Mouse (Mus musculus) forebrain, embryonic 14.5 days (tissue): ENCODE measurements at regions not wholly inside any gene's neighbourhood (a gene's known extent, or its start where the extent isn't known, plus 50 kb on each side); places are given as distances from the start of the nearest gene placed in this dataset.

Experiments used
- ATAC-seq: fragments of 200-750 bp; cut with Nextera tagmentation; 2 replicates; pipeline ENCODE4 v1.8.0; 2017; ENCODE audit warnings: mild to moderate bottlenecking, moderate library complexity
- DNase-seq: peaks from one replicate; pipeline ENCODE4 v3.0.0-alpha.2; 2015; ENCODE audit warnings: low spot score
- H3K27ac ChIP-seq: fragments of 300-500 bp; sonication (generic); 2 replicates; pipeline ENCODE4 v1.5.1; 2014; ENCODE audit warnings: low read depth, mild to moderate bottlenecking, control low read depth, low read length, moderate library complexity
- H3K27me3 ChIP-seq: fragments of 300-500 bp; sonication (generic); replicated peaks from 2 replicates; pipeline ENCODE4 v1.6.1; 2014; ENCODE audit warnings: low read length, control low read depth, mixed read lengths; ENCODE audit not compliant: control insufficient read depth, insufficient read depth
- H3K36me3 ChIP-seq: fragments of 300-500 bp; sonication (generic); 2 replicates; pipeline ENCODE4 v1.6.1; 2014; ENCODE audit warnings: low read length, control low read depth; ENCODE audit not compliant: control insufficient read depth, insufficient read depth
- H3K4me1 ChIP-seq: fragments of 300-500 bp; sonication (generic); 2 replicates; pipeline ENCODE4 v1.6.1; 2014; ENCODE audit warnings: antibody characterized with exemption, low read length, control low read depth; ENCODE audit not compliant: control insufficient read depth, insufficient read depth
- H3K4me2 ChIP-seq: fragments of 300-500 bp; sonication (generic); 2 replicates; pipeline ENCODE4 v1.6.1; 2014; ENCODE audit warnings: mild to moderate bottlenecking, control low read depth, low read length
- H3K4me3 ChIP-seq: fragments of 300-500 bp; sonication (generic); 2 replicates; pipeline ENCODE4 v1.5.1; 2014; ENCODE audit warnings: low read depth, low read length, control low read depth
- H3K9ac ChIP-seq: fragments of 300-500 bp; sonication (generic); 2 replicates; pipeline ENCODE4 v1.6.1; 2014; ENCODE audit warnings: mild to moderate bottlenecking, low read length, control low read depth, moderate library complexity
- H3K9me3 ChIP-seq: fragments of 300-500 bp; sonication (generic); replicated peaks from 2 replicates; pipeline ENCODE4 v1.6.1; 2016; ENCODE audit warnings: low read length, control low read depth, mixed read lengths; ENCODE audit not compliant: control insufficient read depth
- WGBS: fragments of 180-500 bp; shearing (Covaris S2); extraction: QIAGEN DNeasy Blood & Tissue Kit; methylation state at CpG from one replicate; pipeline ENCODE4 v1.1.7; 2014; 5-methylcytosine and 5-hydroxymethylcytosine counted together

GRCm38 (mm10) chr10:68872102-68872501 lies 148.7 kb downstream of the Tmem26 start:
- ATAC-seq, result no peak
- no peaks in the 10 kb centered on the region for H3K4me1 ChIP-seq
- no peaks in the 10 kb centered on the region for H3K36me3 ChIP-seq
- no peak for DNase-seq
- H3K4me3 ChIP-seq, result no peak overlapping the region
- no peak overlapping the region for H3K27ac ChIP-seq
- WGBS, result 79% methylated on average over 4 of the region's 4 CpGs
- H3K4me2 ChIP-seq, result no peak overlapping the region
- H3K9ac ChIP-seq, result no peak overlapping the region
- no peaks in the 10 kb centered on the region for H3K27me3 ChIP-seq
- no peaks in the 10 kb centered on the region for H3K9me3 ChIP-seq

GRCm38 (mm10) chr10:68875641-68876040 lies 152.2 kb downstream of the Tmem26 start:
- Histone ChIP-seq H3K4me3 (no peak overlapping the region), H3K27me3 (no peaks in the 10 kb centered on the region), H3K9ac (no peak overlapping the region), H3K9me3 (no peaks in the 10 kb centered on the region), H3K36me3 (no peaks in the 10 kb centered on the region), H3K27ac (no peak overlapping the region), H3K4me1 (no peaks in the 10 kb centered on the region), H3K4me2 (no peak overlapping the region)
- ATAC-seq (no peak), DNase-seq (no peak)
- 91% methylated on average over 5 of the region's 5 CpGs for WGBS

GRCm38 (mm10) chr10:68893100-68893841 lies 169.8 kb downstream of the Tmem26 start:
- WGBS, result 65% methylated on average over 8 of the region's 8 CpGs
- no peaks in the 10 kb centered on the region for H3K36me3 ChIP-seq
- H3K4me1 ChIP-seq, result no peaks in the 10 kb centered on the region
- H3K9me3 ChIP-seq, result no peaks in the 10 kb centered on the region
- H3K27me3 ChIP-seq, result no peaks in the 10 kb centered on the region
- H3K27ac ChIP-seq, result no peak overlapping the region
- DNase-seq (no peak), ATAC-seq (no peak)
- H3K4me3 ChIP-seq, result no peak overlapping the region
- H3K9ac ChIP-seq, result no peak overlapping the region
- H3K4me2 ChIP-seq, result no peak overlapping the region

DNA sequence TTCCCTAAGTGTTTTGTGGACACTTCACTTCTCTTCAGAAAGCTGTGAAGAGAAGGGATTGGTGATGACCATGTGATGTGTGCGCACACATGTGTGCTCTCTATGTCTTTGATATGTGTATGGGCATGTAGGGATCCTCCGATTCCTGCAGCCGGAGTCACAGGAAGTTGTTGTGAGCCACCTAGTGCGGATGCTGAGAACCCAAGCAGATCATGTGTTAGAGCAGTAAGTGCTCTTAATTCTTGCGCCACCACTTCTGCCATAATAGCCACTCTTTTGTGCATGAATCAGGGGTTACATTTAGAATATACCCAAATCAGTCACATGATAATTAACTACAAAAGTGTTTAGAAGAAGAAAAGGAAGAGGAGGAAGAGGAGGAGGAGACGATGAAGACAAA lies 170.7 kb downstream of the Tmem26 start:
- Histone ChIP-seq H3K4me3 (no peak overlapping the region), H3K27me3 (no peaks in the 10 kb centered on the region), H3K9me3 (no peaks in the 10 kb centered on the region), H3K4me2 (no peak overlapping the region), H3K9ac (no peak overlapping the region), H3K36me3 (no peaks in the 10 kb centered on the region), H3K27ac (no peak overlapping the region), H3K4me1 (no peaks in the 10 kb centered on the region)
- DNase-seq (no peak), ATAC-seq (no peak)
- WGBS, result 91% methylated on average over 6 of the region's 6 CpGs

GRCm38 (mm10) chr10:68897524-68897923 lies 174.1 kb downstream of the Tmem26 start:
- no peak overlapping the region for H3K4me2 ChIP-seq
- no peaks in the 10 kb centered on the region for H3K36me3 ChIP-seq
- H3K27ac ChIP-seq, result no peak overlapping the region
- no peak overlapping the region for H3K9ac ChIP-seq
- H3K9me3 ChIP-seq, result no peaks in the 10 kb centered on the region
- peak; percentile 58; the same call in 1 of the 2 replicates for ATAC-seq
- H3K4me3 ChIP-seq, result no peak overlapping the region
- no peaks in the 10 kb centered on the region for H3K4me1 ChIP-seq
- peak; percentile 57 for DNase-seq
- H3K27me3 ChIP-seq, result no peaks in the 10 kb centered on the region
- WGBS, result 44% methylated on average over 3 of the region's 3 CpGs

DNA sequence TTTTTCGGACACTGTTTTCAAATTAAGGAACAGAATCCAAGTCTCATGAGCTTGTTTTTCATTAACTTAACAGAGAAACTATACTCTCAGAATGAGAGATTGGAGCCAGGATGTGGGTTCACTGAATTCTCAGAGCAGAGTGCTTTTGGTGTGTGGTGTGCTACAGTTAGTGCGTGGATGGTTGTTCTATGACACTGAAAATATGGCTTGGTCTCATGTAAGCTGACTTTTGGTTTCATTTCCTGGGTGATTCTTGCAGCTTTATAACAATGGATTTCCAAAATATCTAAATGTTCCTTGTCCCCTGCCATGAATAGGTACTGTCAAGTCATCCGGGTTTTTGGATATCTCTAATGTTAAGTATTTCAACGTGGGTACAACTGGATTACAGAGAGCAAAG lies 177.7 kb downstream of the Tmem26 start:
- Histone ChIP-seq H3K4me2 (no peak overlapping the region), H3K9me3 (no peaks in the 10 kb centered on the region), H3K9ac (no peak overlapping the region), H3K27me3 (no peaks in the 10 kb centered on the region), H3K27ac (no peak overlapping the region), H3K4me3 (no peak overlapping the region), H3K36me3 (no peaks in the 10 kb centered on the region), H3K4me1 (no peaks in the 10 kb centered on the region)
- DNase-seq (no peak), ATAC-seq (no peak)
- WGBS, result 80% methylated on average over 4 of the region's 4 CpGs

DNA sequence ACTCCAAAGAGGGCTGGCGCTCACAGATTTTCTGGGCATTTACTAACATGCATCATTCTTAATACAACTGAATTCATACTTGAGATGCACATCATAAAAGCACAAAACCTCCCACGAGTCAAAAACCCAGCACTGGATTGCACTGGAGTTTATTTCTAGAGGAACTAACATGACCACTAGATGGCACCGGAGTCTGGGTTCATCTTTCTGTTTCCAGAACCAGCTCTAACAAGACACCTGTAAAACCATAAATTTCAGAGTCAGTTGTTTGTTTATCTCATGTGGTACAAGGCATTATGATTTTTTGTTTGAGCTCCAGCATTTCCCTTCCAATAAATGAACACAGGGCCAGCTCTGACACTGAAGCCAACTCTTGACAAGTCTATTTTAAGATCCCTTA lies 179.2 kb downstream of the Tmem26 start:
- Histone ChIP-seq H3K9me3 (no peaks in the 10 kb centered on the region), H3K27ac (no peak overlapping the region), H3K27me3 (no peaks in the 10 kb centered on the region), H3K9ac (no peak overlapping the region), H3K4me1 (no peaks in the 10 kb centered on the region), H3K36me3 (no peaks in the 10 kb centered on the region), H3K4me3 (no peak overlapping the region), H3K4me2 (no peak overlapping the region)
- DNase-seq (peak; percentile 82), ATAC-seq (0 out of 2 replicates have a peak, but pooled peaks have one; percentile 26)
- WGBS, result 27% methylated on average over 3 of the region's 3 CpGs

DNA sequence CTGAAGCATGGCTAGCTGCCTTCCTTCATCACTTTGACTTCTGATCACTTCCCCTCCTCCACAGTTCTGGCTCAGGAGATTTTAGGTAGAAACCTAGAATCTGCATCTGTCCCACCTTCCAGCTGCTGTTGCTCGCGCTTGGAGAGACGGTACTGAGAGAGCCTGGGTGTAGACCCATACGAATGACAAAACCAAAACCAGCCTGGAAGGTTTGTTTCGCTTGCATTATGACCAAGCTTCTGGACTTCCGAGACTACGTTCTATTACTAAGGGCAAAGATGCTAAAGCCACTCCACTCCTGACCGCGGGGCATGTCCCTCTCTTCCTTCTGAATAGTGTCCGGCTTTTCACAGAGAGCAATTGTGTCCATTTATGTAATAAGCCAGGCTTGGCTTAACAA lies 180.9 kb downstream of the Tmem26 start:
- DNase-seq, result no peak
- WGBS, result 94% methylated on average over 10 of the region's 10 CpGs
- Histone ChIP-seq H3K9ac (no peak overlapping the region), H3K36me3 (no peaks in the 10 kb centered on the region), H3K27ac (no peak overlapping the region), H3K4me3 (no peak overlapping the region), H3K9me3 (no peaks in the 10 kb centered on the region), H3K4me1 (no peaks in the 10 kb centered on the region; the same call in 1 of the 2 replicates), H3K27me3 (no peaks in the 10 kb centered on the region), H3K4me2 (no peak overlapping the region)
- ATAC-seq, result no peak

DNA sequence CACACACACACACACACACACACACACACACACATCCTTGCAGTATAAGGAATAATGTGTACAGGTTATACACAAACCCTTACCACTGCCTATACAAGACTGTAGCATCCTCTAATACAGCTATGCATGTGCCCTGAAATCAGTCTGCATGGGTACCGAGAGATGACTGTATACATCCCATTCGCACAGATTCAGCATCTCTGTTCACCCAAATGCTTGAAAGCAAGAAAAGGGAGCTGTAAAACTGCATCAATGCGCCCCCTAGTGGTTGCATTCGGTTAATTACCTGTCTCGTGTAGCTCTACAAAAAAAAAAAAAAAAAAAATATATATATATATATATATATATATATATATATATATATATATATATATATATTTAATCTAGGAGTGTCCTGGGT lies 184.8 kb downstream of the Tmem26 start:
- peak; percentile 47; the same call in 1 of the 2 replicates for ATAC-seq
- 25% methylated on average over 5 of the region's 5 CpGs for WGBS
- no peak overlapping the region for H3K27ac ChIP-seq
- H3K4me3 ChIP-seq, result no peak overlapping the region
- H3K4me1 ChIP-seq, result no peaks in the 10 kb centered on the region; the same call in 1 of the 2 replicates
- H3K27me3 ChIP-seq, result no peaks in the 10 kb centered on the region
- DNase-seq, result peak; percentile 89
- no peaks in the 10 kb centered on the region for H3K36me3 ChIP-seq
- H3K4me2 ChIP-seq, result no peak overlapping the region
- no peaks in the 10 kb centered on the region for H3K9me3 ChIP-seq
- H3K9ac ChIP-seq, result no peak overlapping the region
